Mouse (Mus musculus) layer of hippocampus, postnatal 10 days (tissue): Measurements from ENCODE around the gene Etfb. TPM values are rescaled to one million over a fixed set of nuclear protein-coding genes. Genes with fewer than 3 reads are reported as not detected.

ENCODE experiments used
- DNase-seq, 2 experiments: peaks; one replicate each; pipeline ENCODE4 v3.0.0; 2021; ENCODE audit warnings: low spot score in 2 of 2
- microRNA-seq, 2 experiments: library from miRNA; unstranded; fragments of <30 nt; microRNA quantifications; one replicate each; pipeline ENCODE4 v1.2.0; 2021
- total RNA-seq, 2 experiments: library from RNA; stranded (reverse); gene quantifications; 2 replicates each; pipeline ENCODE4 v1.2.3; 2021

Gene Etfb
- total RNA-seq, 2 experiments from 2014 or later, result 61.8 to 68.0 TPM

GRCm38 (mm10) chr7:43495343-43496021, 51.6 kb downstream of the Etfb start:
- peak; percentile 66 to 75 for DNase-seq

Small RNAs within 50 kb of the gene (microRNA-seq; reads per million reads assigned to microRNA genes)
- gene Mir7051, result 1.4 to 2.7 reads per million in 2 experiments

Other genes starting within 250 kb of the Etfb start
- gene Zfp715, start 130.8 kb upstream of the Etfb start, total RNA-seq, result 10 to 100 TPM; 22.9 to 23.9 TPM
- gene Siglecf, start 92.7 kb upstream of the Etfb start, total RNA-seq, result 1 to 10 TPM in 1 of 2 experiments, under 1 TPM in 1; 0.49 to 1.0 TPM
- gene Siglecg, start 35.9 kb upstream of the Etfb start, total RNA-seq, result under 1 TPM in 1 of 2 experiments, not detected in 1; 0.22 TPM
- not detected for gene Lim2, start 16.4 kb upstream of the Etfb start, total RNA-seq
- gene Nkg7, start 7.0 kb upstream of the Etfb start, total RNA-seq, result not detected
- not detected for gene Cldnd2, start 3.3 kb upstream of the Etfb start, total RNA-seq
- gene Gm45233, start within 50 bp of the Etfb start, total RNA-seq, result 1 to 10 TPM; 2.0 to 2.1 TPM
- 1 to 10 TPM; 3.6 to 5.5 TPM for gene Vsig10l, start 19.1 kb downstream of the Etfb start, total RNA-seq
- gene Iglon5, start 46.0 kb downstream of the Etfb start, total RNA-seq, result 10 to 100 TPM; 51.1 to 51.6 TPM
- gene 4931406B18Rik, start 61.9 kb downstream of the Etfb start, total RNA-seq, result not detected
- 1 to 10 TPM; 5.5 to 8.4 TPM for gene Cd33, start 100.3 kb downstream of the Etfb start, total RNA-seq
- gene Zfp658, start 118.2 kb downstream of the Etfb start, total RNA-seq, result 1 to 10 TPM; 6.4 to 6.5 TPM
- gene Zfp719, start 135.5 kb downstream of the Etfb start, total RNA-seq, result 10 to 100 TPM; 19.9 to 25.9 TPM
- gene Zfp819, start 163.1 kb downstream of the Etfb start, total RNA-seq, result under 1 TPM in 1 of 2 experiments, not detected in 1; 0.36 TPM
- under 1 TPM in 1 of 2 experiments, not detected in 1; 0.16 TPM for gene Ceacam18, start 190.6 kb downstream of the Etfb start, total RNA-seq
- gene Siglece, start 216.1 kb downstream of the Etfb start, total RNA-seq, result 1 to 10 TPM in 1 of 2 experiments, under 1 TPM in 1; 0.71 to 1.0 TPM
- gene Ctu1, start 227.9 kb downstream of the Etfb start, total RNA-seq, result 10 to 100 TPM; 15.0 to 15.2 TPM
- under 1 TPM in 1 of 2 experiments, not detected in 1; 0.27 TPM for gene Klk14, start 246.3 kb downstream of the Etfb start, total RNA-seq